Mouse (Mus musculus) kidney, embryonic 14.5 days (tissue): ENCODE measurements at regions not wholly inside any gene's neighbourhood (a gene's known extent, or its start where the extent isn't known, plus 50 kb on each side); places are given as distances from the start of the nearest gene placed in this dataset.

ENCODE experiments used
- ATAC-seq: fragments of 200-750 bp; cut with Nextera tagmentation; 2 replicates; pipeline ENCODE4 v1.8.0; 2017; ENCODE audit warnings: moderate number of reproducible peaks, mild to moderate bottlenecking, moderate TSS enrichment, moderate library complexity; ENCODE audit not compliant: low FRiP score, low TSS enrichment
- H3K27ac ChIP-seq: fragments of 300-500 bp; sonication (generic); 2 replicates; pipeline ENCODE4 v1.5.1; 2014; ENCODE audit warnings: low read depth, mild to moderate bottlenecking, low read length, moderate library complexity, mixed read lengths
- H3K27me3 ChIP-seq: fragments of 300-500 bp; sonication (generic); 2 replicates; pipeline ENCODE4 v1.6.1; 2014; ENCODE audit warnings: mild to moderate bottlenecking, low read length; ENCODE audit not compliant: control insufficient read depth, insufficient read depth
- H3K36me3 ChIP-seq: fragments of 300-500 bp; sonication (generic); 2 replicates; pipeline ENCODE4 v1.6.1; 2014; ENCODE audit warnings: low read length, mixed read lengths; ENCODE audit not compliant: control insufficient read depth, insufficient read depth
- H3K4me1 ChIP-seq: fragments of 300-500 bp; sonication (generic); 2 replicates; pipeline ENCODE4 v1.6.1; 2014; ENCODE audit warnings: low read length, mixed read lengths; ENCODE audit not compliant: control insufficient read depth, insufficient read depth
- H3K4me2 ChIP-seq: fragments of 300-500 bp; sonication (generic); replicated peaks from 2 replicates; pipeline ENCODE4 v1.6.1; 2014; ENCODE audit warnings: low read depth, mild to moderate bottlenecking, low read length
- H3K4me3 ChIP-seq: fragments of 300-500 bp; sonication (generic); 2 replicates; pipeline ENCODE4 v1.5.1; 2014; ENCODE audit warnings: mild to moderate bottlenecking, low read length
- H3K9ac ChIP-seq: fragments of 300-500 bp; sonication (generic); 2 replicates; pipeline ENCODE4 v1.6.1; 2014; ENCODE audit warnings: low read depth, mild to moderate bottlenecking, low read length, moderate library complexity
- H3K9me3 ChIP-seq: fragments of 300-500 bp; sonication (generic); 2 replicates; pipeline ENCODE4 v1.6.1; 2016; ENCODE audit warnings: low read length; ENCODE audit not compliant: control insufficient read depth
- WGBS: fragments of 180-500 bp; shearing (Covaris S2); extraction: QIAGEN DNeasy Blood & Tissue Kit; methylation state at CpG from one replicate; pipeline ENCODE4 v1.1.7; 2014; 5-methylcytosine and 5-hydroxymethylcytosine counted together

- no peaks in the 10 kb centered on the region for H3K9me3 ChIP-seq
- 18% methylated on average over 4 of the region's 4 CpGs for WGBS
- no peak overlapping the region for H3K4me2 ChIP-seq
- peak; percentile 73; the same call in 1 of the 2 replicates for ATAC-seq
- H3K36me3 ChIP-seq: no peaks in the 10 kb centered on the region
- H3K27ac ChIP-seq: peak overlapping the region; percentile 87
- H3K4me3 ChIP-seq: no peak overlapping the region
- H3K9ac ChIP-seq: no peak overlapping the region
- H3K4me1 ChIP-seq: no peaks in the 10 kb centered on the region; the same call in 1 of the 2 replicates
- H3K27me3 ChIP-seq: no peaks in the 10 kb centered on the region
Observed at GRCm38 (mm10) chr19:26994586-26995352, 109.1 kb downstream of the Gm815 start.

GRCm38 (mm10) chr19:26999596-26999995 is 113.9 kb downstream of the Gm815 start:
- no peak overlapping the region for H3K4me3 ChIP-seq
- no peaks in the 10 kb centered on the region for H3K27me3 ChIP-seq
- H3K4me1 ChIP-seq: no peaks in the 10 kb centered on the region
- 76% methylated on average over 3 of the region's 3 CpGs for WGBS
- H3K36me3 ChIP-seq: no peaks in the 10 kb centered on the region
- no peaks in the 10 kb centered on the region for H3K9me3 ChIP-seq
- ATAC-seq: no peak
- no peak overlapping the region for H3K27ac ChIP-seq
- H3K4me2 ChIP-seq: no peak overlapping the region
- no peak overlapping the region for H3K9ac ChIP-seq

- no peak overlapping the region for H3K27ac ChIP-seq
- H3K27me3 ChIP-seq: no peaks in the 10 kb centered on the region
- no peak overlapping the region for H3K4me3 ChIP-seq
- H3K4me1 ChIP-seq: no peaks in the 10 kb centered on the region
- ATAC-seq: no peak
- H3K9ac ChIP-seq: no peak overlapping the region
- no peaks in the 10 kb centered on the region for H3K9me3 ChIP-seq
- no peaks in the 10 kb centered on the region for H3K36me3 ChIP-seq
- no peak overlapping the region for H3K4me2 ChIP-seq
- WGBS: 90% methylated on average over 3 of the region's 3 CpGs
Observed at GRCm38 (mm10) chr19:27021930-27022329, 136.2 kb downstream of the Gm815 start.

- Histone ChIP-seq H3K4me1 (no peaks in the 10 kb centered on the region), H3K9ac (no peak overlapping the region), H3K4me2 (no peak overlapping the region), H3K36me3 (no peaks in the 10 kb centered on the region), H3K27ac (no peak overlapping the region), H3K27me3 (no peaks in the 10 kb centered on the region), H3K9me3 (no peaks in the 10 kb centered on the region), H3K4me3 (no peak overlapping the region)
- WGBS: 86% methylated on average over 5 of the region's 5 CpGs
- ATAC-seq: no peak
Observed at GRCm38 (mm10) chr19:27022917-27023316, 137.2 kb downstream of the Gm815 start.

GRCm38 (mm10) chr19:27028834-27029233 is 143.2 kb downstream of the Gm815 start:
- no peaks in the 10 kb centered on the region for H3K27me3 ChIP-seq
- H3K4me2 ChIP-seq: no peak overlapping the region
- no peak for ATAC-seq
- no peaks in the 10 kb centered on the region for H3K36me3 ChIP-seq
- H3K9ac ChIP-seq: no peak overlapping the region
- no peaks in the 10 kb centered on the region for H3K9me3 ChIP-seq
- 76% methylated on average over 1 of the region's 1 CpGs for WGBS
- H3K27ac ChIP-seq: no peak overlapping the region
- no peak overlapping the region for H3K4me3 ChIP-seq
- H3K4me1 ChIP-seq: peaks cover 3% of the 10 kb centered on the region; the same call in 1 of the 2 replicates

GRCm38 (mm10) chr19:27031030-27031700 is 145.5 kb downstream of the Gm815 start:
- Histone ChIP-seq H3K4me2 (no peak overlapping the region), H3K4me1 (peaks cover 3% of the 10 kb centered on the region; the same call in 1 of the 2 replicates), H3K27me3 (no peaks in the 10 kb centered on the region), H3K9me3 (no peaks in the 10 kb centered on the region), H3K36me3 (no peaks in the 10 kb centered on the region), H3K27ac (no peak overlapping the region), H3K9ac (no peak overlapping the region), H3K4me3 (no peak overlapping the region)
- 38% methylated on average over 7 of the region's 7 CpGs for WGBS
- ATAC-seq: no peak

- peak; percentile 60; the same call in 1 of the 2 replicates for ATAC-seq
- Histone ChIP-seq H3K4me3 (no peak overlapping the region), H3K9ac (no peak overlapping the region), H3K9me3 (no peaks in the 10 kb centered on the region), H3K4me1 (peaks cover 4% of the 10 kb centered on the region; the same call in 1 of the 2 replicates), H3K36me3 (no peaks in the 10 kb centered on the region), H3K4me2 (no peak overlapping the region), H3K27me3 (no peaks in the 10 kb centered on the region), H3K27ac (no peak overlapping the region)
- WGBS: 59% methylated on average over 5 of the region's 5 CpGs
Observed at GRCm38 (mm10) chr19:27032621-27033020, 146.9 kb downstream of the Gm815 start.

GRCm38 (mm10) chr19:27038298-27038697 is 152.6 kb downstream of the Gm815 start:
- Histone ChIP-seq H3K36me3 (no peaks in the 10 kb centered on the region), H3K4me3 (no peak overlapping the region), H3K4me1 (peaks cover 7% of the 10 kb centered on the region; the same call in 1 of the 2 replicates), H3K27me3 (no peaks in the 10 kb centered on the region), H3K27ac (peak overlapping the region; percentile 71; the same call in 1 of the 2 replicates), H3K9me3 (no peaks in the 10 kb centered on the region), H3K9ac (no peak overlapping the region), H3K4me2 (no peak overlapping the region)
- WGBS: 12% methylated on average over 3 of the region's 3 CpGs
- ATAC-seq: peak; percentile 73
